Mouse (Mus musculus): ENCODE data around the gene Has1. TPM values are rescaled to one million over a fixed set of nuclear protein-coding genes. Genes with fewer than 3 reads are reported as not detected.
"Not testable (repeated sequence)": the region's sequence is repeated elsewhere in the genome, so short reads cannot be mapped to it uniquely, and the experiment has no call there.

Gene Has1
- total RNA-seq, 2 experiments from 2014 or later: 0.81 to 0.82 TPM

GRCm38 (mm10) chr17:17866801-17867469, 11.9 kb upstream of the Has1 start:
- Histone ChIP-seq H3K27ac (no peak overlapping the region), H3K4me3 (no peak overlapping the region)
- DNase-seq (ENCODE audit: extremely low spot score in 1 of 2, low spot score in 2 of 2): no peak
- no peak for TF ChIP-seq CTCF (IDR thresholded peaks at IDR 0.05)
- intact Hi-C loops (cut with DNase I): no loop called here

GRCm38 (mm10) chr17:17865168-17865567, 10.2 kb upstream of the Has1 start:
- no peak for TF ChIP-seq CTCF (IDR thresholded peaks at IDR 0.05)
- Histone ChIP-seq H3K27ac (no peak overlapping the region), H3K4me3 (no peak overlapping the region)
- intact Hi-C loops (cut with DNase I): no loop called here
- DNase-seq (ENCODE audit: extremely low spot score in 1 of 2, low spot score in 2 of 2): no peak

DNA sequence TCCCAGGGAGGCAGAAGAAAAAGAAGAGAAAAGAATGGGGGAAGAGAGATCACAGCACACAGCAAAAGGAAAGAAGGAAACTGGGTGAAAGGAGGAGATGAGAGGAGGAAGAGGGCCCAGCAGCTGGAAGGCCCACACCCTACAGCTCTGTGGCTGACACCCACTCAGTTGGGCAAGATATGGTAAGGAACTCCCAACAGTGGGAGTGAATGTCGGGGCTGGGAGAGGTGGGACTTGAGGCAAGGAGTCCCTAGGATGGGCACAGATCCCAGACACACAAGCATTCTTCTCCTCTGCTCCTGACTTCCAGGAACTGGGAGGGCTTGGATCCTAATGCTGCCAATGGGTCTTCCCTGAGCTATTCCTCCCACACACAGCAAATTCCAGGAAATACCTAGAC, 7.4 kb upstream of the Has1 start:
- Histone ChIP-seq H3K4me3 (no peak overlapping the region), H3K27ac (no peak overlapping the region)
- intact Hi-C loops (cut with DNase I): no loop called here
- DNase-seq (ENCODE audit: extremely low spot score in 1 of 2, low spot score in 2 of 2): no peak
- no peak for TF ChIP-seq CTCF (IDR thresholded peaks at IDR 0.05)

- Histone ChIP-seq H3K27ac (no peak overlapping the region), H3K4me3 (no peak overlapping the region)
- peak; percentile 11; the same call in 1 of the 2 replicates for TF ChIP-seq CTCF (IDR thresholded peaks at IDR 0.05)
- intact Hi-C loops (cut with DNase I): no loop called here
- DNase-seq (ENCODE audit: extremely low spot score in 1 of 2, low spot score in 2 of 2): no peak
These were observed 5.1 kb upstream of the Has1 start for GRCm38 (mm10) chr17:17860110-17860509.

- Histone ChIP-seq H3K4me3 (no peak overlapping the region), H3K27ac (no peak overlapping the region)
- TF ChIP-seq CTCF (IDR thresholded peaks at IDR 0.05): no peak
- intact Hi-C loops (cut with DNase I): no loop called here
- DNase-seq (ENCODE audit: extremely low spot score in 1 of 2, low spot score in 2 of 2): no peak
These were observed 2.4 kb upstream of the Has1 start for GRCm38 (mm10) chr17:17857446-17857845.

DNA sequence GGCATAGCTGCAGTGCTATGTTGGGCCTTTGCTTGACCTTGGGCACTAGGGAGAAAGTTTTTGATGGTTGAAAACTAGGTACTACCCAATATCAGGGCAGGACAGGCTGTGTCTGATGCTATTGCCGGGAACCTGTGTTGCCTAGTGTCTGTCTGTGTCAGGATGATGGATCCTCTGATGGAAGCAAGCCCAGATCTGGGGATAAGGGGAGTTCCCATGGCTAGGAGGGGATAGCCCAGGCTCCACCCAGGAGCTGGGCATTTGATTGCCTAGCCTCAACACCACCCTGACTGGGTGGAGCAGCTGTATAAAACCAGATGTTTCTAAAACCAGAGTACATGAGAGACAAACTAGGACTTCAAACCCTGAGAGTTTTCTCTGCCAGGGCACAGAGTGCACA, 1.6 kb upstream of the Has1 start:
- intact Hi-C loops (cut with DNase I): no loop called here
- Histone ChIP-seq H3K4me3 (no peak overlapping the region), H3K27ac (no peak overlapping the region)
- no peak for TF ChIP-seq CTCF (IDR thresholded peaks at IDR 0.05)
- DNase-seq (ENCODE audit: extremely low spot score in 1 of 2, low spot score in 2 of 2): no peak

GRCm38 (mm10) chr17:17849906-17850712, 4.9 kb downstream of the Has1 start:
- no peak for TF ChIP-seq CTCF (IDR thresholded peaks at IDR 0.05)

DNA sequence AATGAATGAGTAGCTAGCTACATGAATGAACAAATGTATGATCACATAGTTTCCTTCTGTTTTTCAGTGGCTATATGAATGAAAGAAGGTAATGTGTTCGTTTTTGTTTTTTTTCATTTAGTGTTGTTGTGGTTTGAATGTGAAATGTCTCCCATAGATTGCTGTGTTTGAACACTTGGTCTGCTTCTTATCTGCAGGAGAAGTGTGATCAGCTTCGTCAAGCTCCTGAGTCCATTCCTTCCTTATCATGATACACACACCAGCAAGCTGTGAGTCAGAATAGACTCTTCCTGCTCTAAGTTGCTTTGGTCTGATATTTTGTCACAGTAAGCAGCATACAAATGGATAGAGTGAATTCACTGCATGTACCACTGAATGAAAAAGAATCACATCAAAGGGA, 6.0 kb downstream of the Has1 start:
- Histone ChIP-seq H3K27ac (no peak overlapping the region), H3K4me3 (no peak overlapping the region)
- intact Hi-C loops (cut with DNase I): loop anchor here (5.0 kb wide), 1 partner anchor 48 kb away; no protein-coding TSS in a partner anchor
- no peak for TF ChIP-seq CTCF (IDR thresholded peaks at IDR 0.05)
- no peak for DNase-seq (ENCODE audit: extremely low spot score in 1 of 2, low spot score in 2 of 2)

More at GRCm38 (mm10) chr17:17849906-17850712, 4.9 kb downstream of the Has1 start:
- H3K4me3 ChIP-seq: peak overlapping the region; percentile 41
- peak in 1 of 2 experiments; percentile 40 for DNase-seq (ENCODE audit: extremely low spot score in 1 of 2, low spot score in 2 of 2)
- no peak overlapping the region for H3K27ac ChIP-seq
- intact Hi-C loops (cut with DNase I): loop anchor here (5.0 kb wide), 1 partner anchor 47 kb away; no protein-coding TSS in a partner anchor

GRCm38 (mm10) chr17:17845187-17846027, 9.6 kb downstream of the Has1 start:
- DNase-seq (ENCODE audit: extremely low spot score in 1 of 2, low spot score in 2 of 2): no peak
- intact Hi-C loops (cut with DNase I): loop anchor here (5.0 kb wide), 1 partner anchor 52 kb away; no protein-coding TSS in a partner anchor
- peak; percentile 46 for TF ChIP-seq CTCF (IDR thresholded peaks at IDR 0.05)
- Histone ChIP-seq H3K27ac (no peak overlapping the region), H3K4me3 (no peak overlapping the region)

GRCm38 (mm10) chr17:17844606-17845005, 10.4 kb downstream of the Has1 start:
- intact Hi-C loops (cut with DNase I): loop anchor here (5.0 kb wide), 1 partner anchor 53 kb away; no protein-coding TSS in a partner anchor
- H3K27ac ChIP-seq; H3K4me3 ChIP-seq; DNase-seq (ENCODE audit: extremely low spot score in 1 of 2, low spot score in 2 of 2): not testable (repeated sequence)

- intact Hi-C loops (cut with DNase I): no loop called here
- no peak overlapping the region for H3K27ac ChIP-seq
- no peak for DNase-seq (ENCODE audit: extremely low spot score in 1 of 2, low spot score in 2 of 2)
- H3K4me3 ChIP-seq: no peak overlapping the region
- TF ChIP-seq CTCF (IDR thresholded peaks at IDR 0.05): no peak
These were observed 11.3 kb downstream of the Has1 start for GRCm38 (mm10) chr17:17843534-17844261.

Data from left cerebral cortex, adult 2 months (tissue).